Mouse (Mus musculus) neural tube, embryonic 13.5 days (tissue): ENCODE results near the gene Tdpoz1. TPM values are rescaled to one million over a fixed set of nuclear protein-coding genes. Genes with fewer than 3 reads are reported as not detected.
"Not testable (repeated sequence)": the region's sequence is repeated elsewhere in the genome, so short reads cannot be mapped to it uniquely, and the experiment has no call there.

Experiments
- ATAC-seq: fragments of 200-750 bp; cut with Nextera tagmentation; 2 replicates; pipeline ENCODE4 v1.8.0; 2017; ENCODE audit warnings: low read depth, mild to moderate bottlenecking, moderate TSS enrichment, moderate library complexity
- H3K27ac ChIP-seq: fragments of 300-500 bp; sonication (generic); replicated peaks from 2 replicates; pipeline ENCODE4 v1.5.1; 2015; ENCODE audit warnings: moderate library complexity, mild to moderate bottlenecking, inconsistent platforms
- H3K27me3 ChIP-seq: fragments of 300-500 bp; sonication (generic); 2 replicates; pipeline ENCODE4 v1.6.1; 2015; ENCODE audit warnings: mild to moderate bottlenecking, inconsistent platforms
- H3K36me3 ChIP-seq: fragments of 300-500 bp; sonication (generic); 2 replicates; pipeline ENCODE4 v1.6.1; 2015; ENCODE audit warnings: mild to moderate bottlenecking, inconsistent platforms
- H3K4me1 ChIP-seq: fragments of 300-500 bp; sonication (generic); replicated peaks from 2 replicates; pipeline ENCODE4 v1.6.1; 2015; ENCODE audit warnings: inconsistent platforms
- H3K4me2 ChIP-seq: fragments of 300-500 bp; sonication (generic); 2 replicates; pipeline ENCODE4 v1.6.1; 2015; ENCODE audit warnings: inconsistent platforms, mild to moderate bottlenecking, moderate library complexity
- H3K4me3 ChIP-seq: fragments of 300-500 bp; sonication (generic); 2 replicates; pipeline ENCODE4 v1.5.1; 2015; ENCODE audit warnings: mild to moderate bottlenecking, inconsistent platforms
- H3K9ac ChIP-seq: fragments of 300-500 bp; sonication (generic); 2 replicates; pipeline ENCODE4 v1.6.1; 2015; ENCODE audit warnings: moderate library complexity, mild to moderate bottlenecking, inconsistent platforms
- H3K9me3 ChIP-seq: fragments of 300-500 bp; sonication (generic); 2 replicates; pipeline ENCODE4 v1.6.1; 2016; ENCODE audit warnings: inconsistent platforms
- WGBS: fragments of 180-500 bp; shearing (Covaris S2); methylation state at CpG from one replicate; pipeline ENCODE4 v1.1.7; 2015; 5-methylcytosine and 5-hydroxymethylcytosine counted together
- polyA plus RNA-seq: library from polyadenylated mRNA; unstranded; fragments of >200 nt; fragmentation: Nextera tagmentation; extraction: Ambion mirVana; gene quantifications from 2 replicates; pipeline ENCODE4 v1.2.1, GENCODE M21; 2015

Tdpoz1 gene
- not detected in 2 replicates for polyA plus RNA-seq

DNA sequence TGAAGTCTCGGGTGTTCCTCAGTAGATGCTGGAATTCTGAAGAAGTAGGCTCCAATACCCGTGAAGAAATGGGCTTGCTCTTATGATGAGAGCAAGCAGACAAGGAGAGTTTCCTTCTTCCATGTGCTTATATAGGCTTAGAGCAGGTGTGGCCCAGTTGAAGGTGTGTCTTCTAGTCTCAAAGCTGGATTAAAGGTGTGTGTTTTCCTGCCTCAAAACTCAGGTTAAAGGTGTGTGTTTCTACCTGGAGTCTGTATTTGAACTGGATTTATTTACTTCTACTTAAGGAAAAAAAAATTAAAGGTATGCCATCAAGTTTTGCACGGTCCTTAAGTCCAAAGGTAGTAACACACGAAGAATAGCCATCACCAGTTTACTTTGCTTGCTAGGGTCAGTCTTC lies at the start of gene Tdpoz1:
Gene Tdpoz1, minus strand, starts transcription at position 101 of the 400 bp plus-strand sequence.
- not testable (repeated sequence) for H3K36me3 ChIP-seq, H3K27ac ChIP-seq, H3K9ac ChIP-seq, H3K4me2 ChIP-seq, H3K4me1 ChIP-seq, ATAC-seq, H3K27me3 ChIP-seq, H3K9me3 ChIP-seq, H3K4me3 ChIP-seq
- 88% methylated on average over 3 of the region's 4 CpGs for WGBS

GRCm38 (mm10) chr3:93708969-93709637 lies 33.0 kb upstream of the Tdpoz1 start:
- not testable (repeated sequence) for H3K4me1 ChIP-seq, ATAC-seq, H3K27me3 ChIP-seq, H3K9me3 ChIP-seq, H3K9ac ChIP-seq, H3K4me3 ChIP-seq, H3K36me3 ChIP-seq, H3K4me2 ChIP-seq, H3K27ac ChIP-seq
- 80% methylated on average over 2 of the region's 2 CpGs for WGBS

DNA sequence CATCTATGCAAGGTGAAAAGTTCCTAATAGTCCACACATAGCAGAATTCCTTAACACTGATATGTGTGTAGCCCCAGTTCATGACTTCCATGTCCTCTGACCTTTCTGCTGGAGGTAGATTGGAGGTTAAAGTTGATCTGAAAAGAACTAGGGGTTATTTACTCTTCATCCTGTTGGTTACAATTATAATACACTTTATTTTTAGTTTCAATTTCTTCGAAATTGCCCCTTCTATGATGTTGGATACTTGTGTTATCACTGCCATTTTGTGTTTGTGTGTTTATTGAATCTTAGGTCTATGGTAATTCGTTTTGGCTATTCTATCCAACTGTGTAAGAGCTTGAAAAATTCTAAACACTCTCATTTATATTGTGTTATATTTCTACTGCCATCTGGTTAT lies 16.9 kb upstream of the Tdpoz1 start, which contains the start of gene Gm37596:
Gene Gm37596, minus strand, starts transcription at position 101 of the 400 bp plus-strand sequence.
- H3K27ac ChIP-seq, H3K27me3 ChIP-seq, H3K4me1 ChIP-seq, H3K4me3 ChIP-seq, ATAC-seq, H3K36me3 ChIP-seq, H3K9ac ChIP-seq, H3K9me3 ChIP-seq, H3K4me2 ChIP-seq: not testable (repeated sequence)
- WGBS = 80% methylated on average over 1 of the region's 2 CpGs

DNA sequence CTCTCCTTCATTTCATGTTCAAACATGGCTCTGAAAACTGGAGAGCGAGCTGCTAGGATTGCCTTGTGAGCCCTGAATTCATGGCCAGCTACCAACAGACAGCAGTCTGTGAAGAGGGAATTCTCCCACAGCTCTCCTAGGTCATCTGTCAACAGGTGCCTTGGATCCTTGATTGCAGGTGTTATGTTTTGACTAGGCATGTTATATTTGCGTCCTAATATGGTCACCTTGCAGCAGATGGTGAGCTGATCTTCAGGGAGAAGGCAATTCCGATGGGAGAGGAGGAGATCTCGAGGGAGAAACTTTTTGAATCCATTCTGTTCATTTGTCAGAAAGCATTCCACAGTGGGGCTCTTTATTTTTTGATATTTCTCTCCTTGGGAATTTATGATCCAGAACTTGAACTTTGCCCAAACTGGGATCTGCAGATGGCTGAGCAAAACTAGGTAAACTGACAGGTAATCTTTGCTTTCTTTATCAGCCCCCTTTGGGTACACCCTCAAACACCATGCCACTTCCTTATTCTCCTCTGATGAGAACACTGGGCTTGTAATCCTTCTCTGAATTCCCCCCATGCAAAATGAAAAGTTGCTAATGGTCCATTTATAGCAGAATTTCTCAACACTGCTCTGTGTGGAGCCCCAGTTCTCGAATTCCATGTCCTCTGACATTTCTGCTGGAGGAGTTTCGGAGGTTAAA lies 5.2 kb downstream of the Tdpoz1 start:
- not testable (repeated sequence) for H3K27me3 ChIP-seq, H3K36me3 ChIP-seq, H3K4me3 ChIP-seq, H3K27ac ChIP-seq, ATAC-seq, H3K4me1 ChIP-seq, H3K4me2 ChIP-seq, H3K9ac ChIP-seq, H3K9me3 ChIP-seq
- 86% methylated on average over 5 of the region's 6 CpGs for WGBS

GRCm38 (mm10) chr3:93654260-93654659 lies 21.9 kb downstream of the Tdpoz1 start:
- Histone ChIP-seq H3K9ac (no peak overlapping the region), H3K36me3 (no peaks in the 10 kb centered on the region), H3K27me3 (no peaks in the 10 kb centered on the region), H3K4me2 (no peak overlapping the region), H3K4me1 (no peaks in the 10 kb centered on the region), H3K9me3 (no peaks in the 10 kb centered on the region), H3K27ac (no peak overlapping the region), H3K4me3 (no peak overlapping the region)
- no peak for ATAC-seq
- 84% methylated on average over 1 of the region's 1 CpGs for WGBS

DNA sequence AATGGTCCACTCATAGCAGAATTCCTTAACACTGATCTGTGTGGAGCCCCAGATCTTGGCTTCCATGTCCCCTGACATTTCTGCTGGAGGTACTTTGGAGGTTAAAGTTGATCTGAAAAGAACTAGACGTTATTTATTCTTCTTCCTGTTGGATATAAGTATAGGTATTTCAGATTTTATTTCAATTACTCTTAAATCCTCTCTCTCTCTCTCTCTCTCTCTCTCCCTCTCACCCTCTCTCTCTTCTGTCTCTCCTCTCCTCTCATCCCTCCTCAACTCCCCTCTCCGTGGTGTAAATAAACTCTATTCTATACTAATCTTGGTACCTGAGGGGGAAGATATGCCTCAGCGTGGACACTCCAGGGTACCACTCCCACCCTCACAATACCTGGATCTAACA lies 23.5 kb downstream of the Tdpoz1 start, which contains the start of gene Tdpoz2:
Gene Tdpoz2, minus strand, starts transcription at position 101 of the 400 bp plus-strand sequence.
- H3K36me3 ChIP-seq = no peaks in the 10 kb centered on the region
- no peak within 1 kb of the TSS for H3K27ac ChIP-seq
- H3K9ac ChIP-seq = no peak within 1 kb of the TSS
- H3K4me1 ChIP-seq = no peaks in the 10 kb centered on the region
- no peaks in the 10 kb centered on the region for H3K9me3 ChIP-seq
- H3K4me2 ChIP-seq = no peak within 1 kb of the TSS
- ATAC-seq = no peak
- H3K4me3 ChIP-seq = no peak within 1 kb of the TSS
- no peaks in the 10 kb centered on the region for H3K27me3 ChIP-seq
- WGBS = 90% methylated on average over 3 of the region's 3 CpGs

GRCm38 (mm10) chr3:93630917-93631714 lies 45.0 kb downstream of the Tdpoz1 start:
- H3K4me2 ChIP-seq, H3K36me3 ChIP-seq, H3K27ac ChIP-seq, H3K4me1 ChIP-seq, ATAC-seq, H3K27me3 ChIP-seq, H3K9ac ChIP-seq, H3K4me3 ChIP-seq, H3K9me3 ChIP-seq: not testable (repeated sequence)
- 92% methylated on average over 4 of the region's 4 CpGs for WGBS

Other genes starting within 250 kb of the Tdpoz1 start
- 0.95 and 1.3 TPM in 2 replicates for gene Tchh, start 234.0 kb downstream of the Tdpoz1 start, polyA plus RNA-seq
- not detected in 2 replicates for gene Tchhl1, start 207.6 kb downstream of the Tdpoz1 start, polyA plus RNA-seq
- 312 and 319 TPM in 2 replicates for gene S100a11, start 155.8 kb downstream of the Tdpoz1 start, polyA plus RNA-seq
- 363 and 435 TPM in 2 replicates for gene S100a10, start 121.2 kb downstream of the Tdpoz1 start, polyA plus RNA-seq
- not detected in 2 replicates for gene Tdpoz2, start 23.6 kb downstream of the Tdpoz1 start, polyA plus RNA-seq
- gene Gm37596, start 16.8 kb upstream of the Tdpoz1 start, polyA plus RNA-seq = not detected in 2 replicates
- not detected in 2 replicates for gene Gm5773, start 96.7 kb upstream of the Tdpoz1 start, polyA plus RNA-seq
- not detected in 2 replicates for gene Tdpoz4, start 120.1 kb upstream of the Tdpoz1 start, polyA plus RNA-seq
- gene Tdpoz3, start 149.7 kb upstream of the Tdpoz1 start, polyA plus RNA-seq = not detected in 2 replicates